Mouse (Mus musculus) macrophage (primary cell): ENCODE measurements at regions not wholly inside any gene's neighbourhood (a gene's known extent, or its start where the extent isn't known, plus 50 kb on each side); places are given as distances from the start of the nearest gene placed in this dataset.

ENCODE experiments used
- H3K27ac ChIP-seq: fragments of 350-480 bp; formaldehyde crosslinking; 2 replicates; pipeline ENCODE4 v1.9.0; 2021
- H3K36me3 ChIP-seq: fragments of 350-480 bp; formaldehyde crosslinking; 2 replicates; pipeline ENCODE4 v1.9.0; 2021; ENCODE audit errors: inconsistent target
- H3K4me3 ChIP-seq: fragments of 350-480 bp; formaldehyde crosslinking; 2 replicates; pipeline ENCODE4 v1.9.0; 2021; ENCODE audit errors: inconsistent target
- H3K79me2 ChIP-seq: fragments of 350-480 bp; formaldehyde crosslinking; 2 replicates; pipeline ENCODE4 v1.9.0; 2021; ENCODE audit errors: inconsistent target
- WGBS: methylation state at CpG from one replicate; pipeline ENCODE4 v1.1.7; 2026; ENCODE audit warnings: inconsistent platforms; ENCODE audit not compliant: missing documents; 5-methylcytosine and 5-hydroxymethylcytosine counted together

DNA sequence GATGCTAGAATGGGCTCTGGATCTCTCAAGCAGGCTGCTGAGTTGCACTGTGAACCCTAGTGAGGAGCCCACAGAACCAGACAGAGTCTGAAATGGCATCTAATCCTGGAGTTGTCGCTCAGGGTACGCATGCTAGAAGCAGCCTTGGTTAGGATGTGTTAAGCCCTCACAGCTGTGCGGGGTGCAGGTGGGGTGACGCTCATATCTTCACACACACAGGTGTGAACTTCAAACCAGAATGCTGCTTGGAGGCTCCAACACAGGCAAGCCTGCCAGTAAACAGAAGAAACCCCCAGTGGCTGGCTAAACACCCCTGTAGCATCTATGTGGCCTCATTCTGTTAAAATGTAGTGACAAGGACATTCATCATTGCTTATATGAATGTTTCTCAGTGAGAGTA is 193.3 kb downstream of the Wdr11 start:
- H3K27ac ChIP-seq = no peak overlapping the region

DNA sequence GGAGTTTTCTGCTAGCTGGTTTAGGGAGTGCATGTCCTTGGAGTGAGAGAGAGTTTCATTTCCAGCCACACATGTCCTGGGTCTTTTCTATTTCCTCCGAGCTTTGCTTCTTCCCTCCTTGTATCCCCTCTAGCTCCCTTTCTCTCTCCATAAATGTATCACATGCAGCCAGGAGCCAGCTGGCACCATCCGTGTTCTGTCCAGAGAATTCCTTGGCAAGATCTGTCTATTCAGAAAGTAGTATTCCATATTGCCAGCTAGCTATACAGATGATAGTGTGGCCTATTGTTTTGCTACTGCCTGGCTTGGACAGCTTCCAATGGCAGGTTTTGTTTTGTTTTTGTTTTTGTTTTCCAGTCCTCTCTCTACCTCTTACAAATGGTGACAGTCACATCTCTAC is 195.3 kb downstream of the Wdr11 start:
- H3K4me3 ChIP-seq = no peak overlapping the region
- no peaks in the 10 kb centered on the region for H3K79me2 ChIP-seq
- WGBS = 89% methylated on average over 2 of the region's 2 CpGs
- no peak overlapping the region for H3K27ac ChIP-seq
- no peaks in the 10 kb centered on the region for H3K36me3 ChIP-seq

More for the DNA sequence above, 193.3 kb downstream of the Wdr11 start:
- H3K4me3 ChIP-seq = no peak overlapping the region
- WGBS = 92% methylated on average over 4 of the region's 4 CpGs
- H3K79me2 ChIP-seq = no peaks in the 10 kb centered on the region
- H3K36me3 ChIP-seq = no peaks in the 10 kb centered on the region

DNA sequence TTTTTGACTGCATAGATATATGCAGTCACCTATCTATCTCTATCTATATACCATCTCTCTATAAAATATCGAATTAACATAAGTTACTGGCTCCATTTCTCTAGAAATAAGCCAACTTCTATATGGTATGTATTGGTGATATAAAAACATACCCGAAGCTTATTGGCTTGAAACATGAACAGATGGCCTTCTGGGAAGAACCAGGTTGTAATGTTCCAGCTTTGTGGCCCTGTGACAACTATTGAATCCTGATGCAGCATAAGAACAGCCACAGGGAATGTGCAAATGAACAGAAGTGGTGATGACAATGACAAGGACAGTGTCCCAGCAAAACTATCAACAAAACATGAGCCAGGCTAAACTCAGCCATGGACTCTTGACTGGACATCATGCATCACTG is 196.1 kb downstream of the Wdr11 start:
- Histone ChIP-seq H3K36me3 (no peaks in the 10 kb centered on the region), H3K79me2 (no peaks in the 10 kb centered on the region), H3K27ac (no peak overlapping the region), H3K4me3 (no peak overlapping the region)
- WGBS = 90% methylated on average over 2 of the region's 2 CpGs

DNA sequence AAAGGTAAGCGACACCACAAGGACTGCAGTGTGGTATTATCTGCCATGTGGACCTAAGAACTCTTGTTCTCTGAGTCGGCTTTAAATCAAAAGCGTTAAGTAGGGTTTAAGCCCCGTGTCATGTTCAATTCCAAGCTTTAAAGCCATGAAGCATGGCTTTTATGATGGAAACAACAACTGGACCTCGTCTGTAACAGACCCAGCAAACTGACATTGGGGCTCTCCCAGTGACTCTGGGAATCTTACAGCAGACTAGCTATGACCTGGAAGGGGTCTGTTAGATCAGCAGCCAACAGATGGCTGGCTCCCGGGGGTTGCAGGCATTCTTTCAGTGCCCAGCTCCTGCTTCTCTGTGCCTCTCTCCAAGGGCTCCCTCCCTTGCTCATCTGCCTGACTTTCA is 197.8 kb downstream of the Wdr11 start:
- WGBS = 83% methylated on average over 6 of the region's 6 CpGs
- Histone ChIP-seq H3K36me3 (no peaks in the 10 kb centered on the region), H3K79me2 (no peaks in the 10 kb centered on the region), H3K4me3 (no peak overlapping the region), H3K27ac (no peak overlapping the region)

DNA sequence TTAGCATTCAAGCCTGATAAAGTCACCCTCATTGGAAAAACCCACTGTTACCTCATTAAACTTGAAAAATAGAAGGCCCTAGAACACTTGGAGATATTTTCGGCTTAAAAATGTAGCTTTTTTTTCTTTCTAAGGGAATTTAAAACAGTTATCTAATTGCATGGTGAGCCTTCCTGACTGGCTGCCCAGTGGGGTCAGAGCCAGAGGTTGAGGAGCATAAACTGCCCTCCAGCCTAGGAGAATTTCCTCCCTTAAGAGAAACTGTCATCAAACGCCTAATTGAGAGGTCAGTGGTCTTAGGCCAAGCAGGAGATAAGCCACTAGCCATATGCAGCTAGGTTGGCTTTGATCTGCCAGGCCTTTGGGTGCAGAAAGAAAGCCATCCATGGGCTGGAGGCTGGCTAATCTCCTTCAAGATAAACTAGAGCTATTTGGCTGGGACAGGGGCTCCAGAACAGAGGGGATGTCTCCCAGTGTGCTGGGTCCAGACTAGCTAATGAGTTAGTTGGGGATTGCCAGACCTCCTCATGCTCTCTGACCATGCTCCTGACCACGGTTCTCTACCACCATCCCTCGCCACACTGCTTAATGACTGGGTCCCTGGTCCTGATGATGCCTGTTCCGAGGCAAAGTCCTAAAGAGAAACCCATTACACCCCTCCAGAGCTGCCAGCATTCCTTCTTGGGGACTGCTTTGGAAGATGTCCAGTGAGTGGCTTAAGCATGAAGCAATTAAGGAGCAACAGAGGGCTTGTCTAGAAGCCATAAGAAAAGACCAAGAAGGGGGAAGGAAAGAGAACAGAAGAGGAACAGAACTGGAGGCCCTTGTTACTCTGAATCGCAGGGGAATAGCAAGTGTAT is 199.2 kb downstream of the Wdr11 start:
- no peaks in the 10 kb centered on the region for H3K36me3 ChIP-seq

DNA sequence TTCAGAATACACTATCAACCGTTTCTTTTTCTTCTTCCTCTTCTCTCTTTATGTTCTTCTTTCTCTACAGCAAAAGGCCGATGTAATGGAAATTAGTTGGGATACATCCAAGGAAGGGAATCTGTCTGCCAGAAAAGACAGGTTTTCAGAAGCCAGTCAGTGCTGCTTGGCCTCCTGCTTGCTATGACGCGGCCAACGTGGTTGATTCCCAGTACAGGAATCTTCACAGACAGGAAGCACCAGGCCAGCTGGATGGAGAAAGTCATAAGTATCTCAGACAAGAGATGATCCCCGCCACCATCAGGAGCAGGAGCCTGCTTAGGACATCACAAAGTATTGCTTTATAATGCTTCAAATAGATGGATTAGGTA is 199.8 kb downstream of the Wdr11 start:
- H3K79me2 ChIP-seq = no peaks in the 10 kb centered on the region
- H3K36me3 ChIP-seq = no peaks in the 10 kb centered on the region
- H3K27ac ChIP-seq = no peak overlapping the region
- H3K4me3 ChIP-seq = no peak overlapping the region
- WGBS = 73% methylated on average over 6 of the region's 6 CpGs

More for the DNA sequence above, 199.2 kb downstream of the Wdr11 start:
- Histone ChIP-seq H3K27ac (no peak overlapping the region), H3K4me3 (no peak overlapping the region), H3K79me2 (no peaks in the 10 kb centered on the region)
- 87% methylated on average over 5 of the region's 6 CpGs for WGBS

DNA sequence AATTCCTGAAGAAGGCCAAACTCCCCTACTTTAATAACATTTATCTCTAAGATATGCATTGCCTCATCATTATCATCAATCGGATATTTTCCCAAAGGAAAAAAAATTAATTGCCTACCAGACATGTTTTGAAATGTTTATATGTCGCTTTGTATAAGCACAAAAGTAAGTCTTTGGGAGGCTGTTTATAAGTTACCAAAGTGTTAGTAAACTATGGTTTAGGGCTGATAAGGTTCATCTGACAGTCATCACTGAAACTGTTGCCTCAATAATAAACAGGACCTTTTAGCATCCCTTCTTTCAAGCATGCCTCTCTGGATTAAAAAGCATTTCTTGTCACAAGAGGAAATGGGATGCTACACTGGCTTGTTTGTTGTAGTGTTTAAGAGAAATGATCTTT is 202.1 kb downstream of the Wdr11 start:
- no peak overlapping the region for H3K4me3 ChIP-seq
- H3K79me2 ChIP-seq = no peaks in the 10 kb centered on the region
- WGBS = 80% methylated on average over 1 of the region's 2 CpGs
- H3K36me3 ChIP-seq = no peaks in the 10 kb centered on the region
- H3K27ac ChIP-seq = no peak overlapping the region

DNA sequence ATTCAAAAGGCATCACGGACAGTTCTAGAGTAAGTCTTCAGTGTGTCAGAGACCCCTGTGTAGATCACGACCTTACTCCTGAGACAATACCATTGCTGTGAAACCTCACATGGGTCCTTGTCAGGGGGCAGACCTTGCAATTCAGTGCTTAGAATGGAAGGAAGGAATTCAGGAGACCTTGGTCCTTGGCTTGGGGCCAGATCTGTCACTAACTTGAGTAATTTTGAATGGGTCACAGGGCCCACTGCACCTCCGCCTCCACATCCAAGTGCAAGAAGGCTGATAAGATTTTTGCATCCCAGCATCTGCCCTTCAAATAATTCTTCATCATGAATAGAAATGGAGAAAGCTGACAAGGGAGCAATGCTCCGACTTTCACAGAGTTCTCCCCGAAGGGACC is 202.6 kb downstream of the Wdr11 start:
- no peak overlapping the region for H3K27ac ChIP-seq
- H3K4me3 ChIP-seq = no peak overlapping the region
- no peaks in the 10 kb centered on the region for H3K79me2 ChIP-seq
- 93% methylated on average over 5 of the region's 5 CpGs for WGBS
- H3K36me3 ChIP-seq = no peaks in the 10 kb centered on the region

DNA sequence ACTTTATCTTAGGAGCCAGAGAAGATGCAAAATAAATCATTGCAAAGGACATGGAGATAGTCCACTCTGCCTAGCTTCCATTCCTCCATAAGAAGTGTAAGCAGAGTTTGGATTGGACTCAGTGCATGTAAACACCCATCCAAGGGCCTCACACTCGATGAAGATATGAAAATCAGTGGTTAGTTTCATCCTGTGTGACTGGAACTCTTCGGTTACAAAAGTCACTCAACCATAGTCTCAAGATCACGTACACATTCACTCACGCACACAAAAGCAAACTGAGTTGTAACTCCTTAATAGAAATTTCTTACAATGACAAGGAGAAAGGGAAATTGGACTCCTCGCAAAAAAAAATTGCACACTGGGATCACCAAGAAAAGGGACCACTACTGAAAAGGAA is 206.9 kb downstream of the Wdr11 start:
- H3K27ac ChIP-seq = no peak overlapping the region
- H3K36me3 ChIP-seq = no peaks in the 10 kb centered on the region
- WGBS = 87% methylated on average over 5 of the region's 5 CpGs

DNA sequence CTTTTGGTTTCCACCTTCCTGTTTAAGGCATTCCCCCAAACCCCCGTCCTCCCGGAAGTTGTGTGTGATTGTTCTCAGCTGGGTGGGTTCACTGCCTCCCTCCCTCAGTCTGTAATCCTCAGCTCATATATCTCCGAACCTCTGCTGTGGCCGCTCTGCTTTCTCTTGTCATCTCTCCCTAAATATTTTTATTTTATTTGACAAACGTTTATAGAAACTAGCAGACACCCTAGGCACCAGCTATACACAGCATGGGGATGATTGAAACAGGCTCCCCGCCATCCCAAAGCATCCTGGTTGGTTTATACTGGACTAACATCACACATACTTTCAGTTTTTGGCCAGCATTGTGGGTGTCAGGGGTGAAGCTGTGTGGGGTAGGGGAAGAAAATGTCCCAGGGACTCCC is 208.8 kb downstream of the Wdr11 start:
- WGBS = 38% methylated on average over 6 of the region's 6 CpGs
- H3K27ac ChIP-seq = no peak overlapping the region
- H3K79me2 ChIP-seq = no peaks in the 10 kb centered on the region
- H3K36me3 ChIP-seq = no peaks in the 10 kb centered on the region
- no peak overlapping the region for H3K4me3 ChIP-seq

More for the DNA sequence above, 206.9 kb downstream of the Wdr11 start:
- Histone ChIP-seq H3K4me3 (no peak overlapping the region), H3K79me2 (no peaks in the 10 kb centered on the region)

DNA sequence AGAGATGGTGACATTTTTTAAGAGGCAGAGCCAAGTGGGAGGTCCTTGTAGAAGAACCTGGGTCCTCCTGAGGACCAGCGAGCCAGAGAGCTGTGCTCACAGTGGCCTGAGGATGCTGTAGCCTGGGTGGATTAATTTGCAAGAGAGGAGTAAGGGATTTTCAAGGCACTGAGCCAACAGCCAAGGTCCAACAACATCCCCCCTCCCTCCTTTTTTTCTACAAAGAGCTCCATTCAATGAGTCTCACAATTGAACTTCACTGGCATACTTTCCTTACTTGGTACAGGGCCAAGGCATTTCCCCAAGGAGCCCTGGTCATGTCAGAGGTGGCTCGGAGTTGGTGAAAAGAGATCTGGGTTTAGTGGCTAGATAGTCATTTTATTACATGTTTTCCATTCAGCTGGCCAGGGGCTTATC is 209.8 kb downstream of the Wdr11 start:
- WGBS = 86% methylated on average over 2 of the region's 2 CpGs

DNA sequence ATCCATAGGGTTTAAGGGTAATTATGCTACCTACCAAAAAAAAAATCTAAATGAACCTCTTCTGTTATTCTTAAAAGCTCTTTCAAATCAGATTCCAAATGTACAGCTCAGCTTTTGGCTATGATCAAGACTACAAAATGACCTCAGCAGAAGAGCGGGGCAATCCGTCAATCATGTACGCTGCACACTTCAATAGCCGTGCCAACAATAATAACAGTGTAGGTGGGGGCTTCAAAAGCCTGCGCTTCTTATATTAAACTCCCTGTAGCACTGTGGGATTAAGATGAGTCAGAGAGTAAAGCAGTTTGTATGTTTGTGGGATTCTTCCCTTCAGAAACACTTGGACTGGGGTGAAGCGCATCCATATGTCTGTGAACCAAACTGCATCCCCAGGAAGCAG is 210.5 kb downstream of the Wdr11 start:
- H3K79me2 ChIP-seq = no peaks in the 10 kb centered on the region
- H3K4me3 ChIP-seq = no peak overlapping the region
- H3K36me3 ChIP-seq = no peaks in the 10 kb centered on the region
- 95% methylated on average over 6 of the region's 6 CpGs for WGBS
- H3K27ac ChIP-seq = no peak overlapping the region

More for the DNA sequence above, 209.8 kb downstream of the Wdr11 start:
- no peak overlapping the region for H3K27ac ChIP-seq
- no peak overlapping the region for H3K4me3 ChIP-seq
- no peaks in the 10 kb centered on the region for H3K36me3 ChIP-seq
- no peaks in the 10 kb centered on the region for H3K79me2 ChIP-seq

DNA sequence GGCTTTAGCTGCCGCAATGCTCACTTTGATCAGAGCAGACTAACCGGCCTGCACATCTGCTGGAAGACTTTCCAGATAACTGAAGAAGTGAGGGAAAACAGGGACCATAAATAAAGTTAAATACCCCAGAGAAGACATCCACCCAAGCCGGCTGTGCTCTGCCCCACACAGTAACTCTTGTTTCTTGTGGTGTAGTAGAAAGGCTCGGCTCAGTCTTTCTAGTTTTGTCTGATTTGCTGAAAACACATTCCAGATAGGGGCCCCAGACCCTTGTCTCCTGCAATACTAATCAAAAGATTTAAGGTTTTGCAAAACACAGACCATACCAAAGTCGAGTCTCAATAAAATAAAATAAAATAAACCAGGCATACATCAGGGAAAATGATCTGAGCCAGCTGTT is 213.7 kb downstream of the Wdr11 start:
- WGBS = 90% methylated on average over 5 of the region's 5 CpGs
- Histone ChIP-seq H3K79me2 (no peaks in the 10 kb centered on the region), H3K36me3 (no peaks in the 10 kb centered on the region), H3K4me3 (no peak overlapping the region), H3K27ac (no peak overlapping the region)

DNA sequence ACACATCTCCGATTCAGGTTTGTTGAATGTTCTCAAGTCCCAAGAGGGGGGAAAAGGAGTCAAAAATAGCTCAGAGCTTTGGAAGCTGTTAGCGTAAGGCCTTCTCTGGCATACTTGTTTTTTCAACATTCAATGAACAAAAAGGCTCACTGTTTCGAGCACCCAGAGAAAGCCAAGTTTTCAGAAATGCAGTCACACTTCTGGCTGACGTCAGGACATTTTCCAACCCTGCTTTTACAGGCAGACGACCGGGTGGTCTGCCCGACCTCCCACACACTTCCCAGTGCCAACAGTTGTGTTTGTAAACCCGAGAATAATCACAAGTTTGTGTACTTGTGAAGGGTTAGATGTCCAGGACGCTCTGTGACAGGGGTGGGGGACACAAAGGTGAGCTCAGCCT is 218.5 kb downstream of the Wdr11 start:
- H3K79me2 ChIP-seq = no peaks in the 10 kb centered on the region
- no peak overlapping the region for H3K27ac ChIP-seq
- H3K36me3 ChIP-seq = no peaks in the 10 kb centered on the region
- WGBS = 91% methylated on average over 9 of the region's 9 CpGs
- H3K4me3 ChIP-seq = no peak overlapping the region

DNA sequence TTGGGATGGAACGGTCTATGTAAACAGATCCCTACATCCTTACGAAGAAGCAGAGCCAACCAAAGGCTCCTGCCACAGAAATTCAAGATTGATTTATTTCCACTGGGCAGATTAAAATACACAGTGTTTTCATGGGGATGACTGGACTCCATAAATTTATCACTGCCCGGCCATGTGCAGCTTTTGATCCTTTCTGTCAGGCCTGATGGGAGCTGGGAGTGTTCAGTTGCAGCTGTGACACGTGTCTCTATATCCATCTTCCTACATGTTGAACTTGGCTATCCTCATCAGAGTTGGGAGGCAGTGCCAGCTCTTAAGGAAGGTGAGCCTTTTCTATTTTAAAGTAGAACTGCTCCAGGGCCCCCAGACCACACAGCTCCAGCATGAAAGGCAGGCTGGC is 218.9 kb downstream of the Wdr11 start:
- Histone ChIP-seq H3K79me2 (no peaks in the 10 kb centered on the region), H3K36me3 (no peaks in the 10 kb centered on the region), H3K4me3 (no peak overlapping the region), H3K27ac (no peak overlapping the region)
- 87% methylated on average over 4 of the region's 4 CpGs for WGBS
